Mouse (Mus musculus) heart, embryonic 16.5 days (tissue): Measurements from ENCODE around the gene Trim60. TPM values are rescaled to one million over a fixed set of nuclear protein-coding genes. Genes with fewer than 3 reads are reported as not detected.

ENCODE experiments used
- ATAC-seq: fragments of 200-750 bp; cut with Nextera tagmentation; replicated peaks from 2 replicates; pipeline ENCODE4 v1.8.0; 2017; ENCODE audit warnings: moderate number of reproducible peaks; ENCODE audit not compliant: insufficient read depth, low FRiP score; ENCODE audit errors: extremely low read depth
- H3K27ac ChIP-seq: fragments of 300-500 bp; sonication (generic); 2 replicates; pipeline ENCODE4 v1.5.1; 2014; ENCODE audit warnings: mild to moderate bottlenecking, low read length, control low read depth, moderate library complexity
- H3K27me3 ChIP-seq: fragments of 300-500 bp; sonication (generic); 2 replicates; pipeline ENCODE4 v1.6.1; 2014; ENCODE audit warnings: low read length, mixed read lengths; ENCODE audit not compliant: control insufficient read depth, insufficient read depth
- H3K36me3 ChIP-seq: fragments of 300-500 bp; sonication (generic); 2 replicates; pipeline ENCODE4 v1.6.1; 2014; ENCODE audit not compliant: control insufficient read depth, insufficient read depth
- H3K4me1 ChIP-seq: fragments of 300-500 bp; sonication (generic); 2 replicates; pipeline ENCODE4 v1.6.1; 2014; ENCODE audit warnings: low read length, mixed read lengths; ENCODE audit not compliant: control insufficient read depth, insufficient read depth
- H3K4me2 ChIP-seq: fragments of 300-500 bp; sonication (generic); 2 replicates; pipeline ENCODE4 v1.6.1; 2014; ENCODE audit warnings: low read depth, mild to moderate bottlenecking, control low read depth, low read length
- H3K4me3 ChIP-seq: fragments of 300-500 bp; sonication (generic); 2 replicates; pipeline ENCODE4 v1.5.1; 2014; ENCODE audit warnings: mild to moderate bottlenecking, control low read depth, low read length
- H3K9ac ChIP-seq: fragments of 300-500 bp; sonication (generic); 2 replicates; pipeline ENCODE4 v1.6.1; 2014; ENCODE audit warnings: low read length, control low read depth
- H3K9me3 ChIP-seq: fragments of 300-500 bp; sonication (generic); replicated peaks from 2 replicates; pipeline ENCODE4 v1.6.1; 2016; ENCODE audit warnings: low read length; ENCODE audit not compliant: control insufficient read depth
- WGBS: fragments of 180-500 bp; shearing (Covaris S2); extraction: QIAGEN DNeasy Blood & Tissue Kit; methylation state at CpG from one replicate; pipeline ENCODE4 v1.1.7; 2014; 5-methylcytosine and 5-hydroxymethylcytosine counted together
- polyA plus RNA-seq: library from polyadenylated mRNA; unstranded; fragments of >200 nt; fragmentation: Nextera tagmentation; extraction: Ambion mirVana; gene quantifications from 2 replicates; pipeline ENCODE4 v1.2.1, GENCODE M21; 2015

The Trim60 gene
- not detected in 2 replicates for polyA plus RNA-seq

- WGBS = 80% methylated on average over 8 of the region's 8 CpGs
- H3K4me2 ChIP-seq = no peak within 1 kb of the TSS
- ATAC-seq = no peak
Observed at GRCm38 (mm10) chr8:65018423-65018822, at the start of gene Trim60, which contains the start of gene Trim61. TSS of gene Trim60 (minus strand) at chr8:65018584. TSS of gene Trim61 (minus strand) at chr8:65018523.

GRCm38 (mm10) chr8:65067694-65068472 lies 49.5 kb upstream of the Trim60 start:
- H3K4me1 ChIP-seq = no peaks in the 10 kb centered on the region
- ATAC-seq = no peak
- no peak overlapping the region for H3K4me2 ChIP-seq
- no peak overlapping the region for H3K27ac ChIP-seq
- H3K9ac ChIP-seq = no peak overlapping the region
- H3K9me3 ChIP-seq = no peaks in the 10 kb centered on the region
- no peaks in the 10 kb centered on the region for H3K36me3 ChIP-seq
- no peak overlapping the region for H3K4me3 ChIP-seq
- WGBS = 47% methylated on average over 10 of the region's 10 CpGs
- H3K27me3 ChIP-seq = no peaks in the 10 kb centered on the region

More at GRCm38 (mm10) chr8:65018423-65018822, at the start of gene Trim60, which contains the start of gene Trim61:
- H3K27me3 ChIP-seq = no peaks in the 10 kb centered on the region
- H3K9ac ChIP-seq = no peak within 1 kb of the TSS
- no peaks in the 10 kb centered on the region for H3K36me3 ChIP-seq
- H3K27ac ChIP-seq = no peak within 1 kb of the TSS
- H3K4me1 ChIP-seq = no peaks in the 10 kb centered on the region
- H3K9me3 ChIP-seq = no peaks in the 10 kb centered on the region; the same call in 1 of the 2 replicates
- no peak within 1 kb of the TSS for H3K4me3 ChIP-seq

DNA sequence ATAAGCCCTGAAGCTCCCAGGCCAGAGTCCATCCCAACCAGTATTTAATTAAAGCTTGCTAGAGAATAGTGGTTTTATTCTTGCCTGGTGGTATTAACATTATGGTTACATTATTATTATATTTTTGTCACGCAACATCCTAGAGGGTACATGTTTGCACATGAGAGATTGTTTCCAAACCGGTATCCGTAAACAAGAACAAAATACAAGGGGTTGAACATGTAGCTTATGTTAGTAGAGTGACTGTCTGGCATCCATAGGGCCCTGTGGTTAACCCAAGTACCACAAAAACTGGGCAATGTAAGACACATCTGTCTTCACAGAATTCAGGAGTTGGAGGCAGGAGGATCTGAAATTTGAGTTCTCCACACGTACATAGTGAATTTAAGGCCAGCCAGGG lies 48.6 kb upstream of the Trim60 start:
- 90% methylated on average over 4 of the region's 4 CpGs for WGBS
- Histone ChIP-seq H3K9ac (no peak overlapping the region), H3K27me3 (no peaks in the 10 kb centered on the region), H3K9me3 (no peaks in the 10 kb centered on the region), H3K4me1 (no peaks in the 10 kb centered on the region), H3K4me3 (no peak overlapping the region), H3K36me3 (no peaks in the 10 kb centered on the region), H3K27ac (no peak overlapping the region), H3K4me2 (no peak overlapping the region)
- no peak for ATAC-seq

DNA sequence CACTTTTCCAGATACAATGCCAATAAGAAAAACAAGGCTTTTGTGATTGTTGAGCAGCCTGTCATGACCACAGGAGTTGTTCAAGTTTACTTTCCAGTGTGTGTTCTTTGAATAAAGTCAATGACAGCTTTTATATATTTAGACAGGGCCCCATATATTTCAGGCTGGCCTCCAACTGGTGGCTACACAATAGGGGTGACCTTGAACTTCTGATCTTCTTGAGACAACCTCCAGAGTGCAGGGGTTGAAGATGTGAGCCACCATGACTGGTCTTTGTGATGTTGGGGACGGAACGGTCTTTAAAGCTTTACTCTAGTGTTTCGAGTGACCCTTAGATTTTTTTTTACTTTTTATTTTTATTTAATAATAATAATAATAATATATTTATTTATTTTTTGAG lies 47.2 kb upstream of the Trim60 start:
- no peak for ATAC-seq
- H3K27ac ChIP-seq = no peak overlapping the region
- H3K27me3 ChIP-seq = no peaks in the 10 kb centered on the region
- 96% methylated on average over 3 of the region's 3 CpGs for WGBS
- no peak overlapping the region for H3K9ac ChIP-seq
- H3K36me3 ChIP-seq = no peaks in the 10 kb centered on the region
- no peak overlapping the region for H3K4me3 ChIP-seq
- no peaks in the 10 kb centered on the region for H3K9me3 ChIP-seq
- no peaks in the 10 kb centered on the region for H3K4me1 ChIP-seq
- no peak overlapping the region for H3K4me2 ChIP-seq

GRCm38 (mm10) chr8:65064071-65064470 lies 45.7 kb upstream of the Trim60 start:
- Histone ChIP-seq H3K9ac (no peak overlapping the region), H3K4me2 (no peak overlapping the region), H3K27me3 (no peaks in the 10 kb centered on the region), H3K4me1 (no peaks in the 10 kb centered on the region), H3K9me3 (no peaks in the 10 kb centered on the region), H3K36me3 (no peaks in the 10 kb centered on the region), H3K27ac (no peak overlapping the region), H3K4me3 (no peak overlapping the region)
- no peak for ATAC-seq
- WGBS = 55% methylated on average over 2 of the region's 2 CpGs

- no peaks in the 10 kb centered on the region for H3K27me3 ChIP-seq
- H3K36me3 ChIP-seq = no peaks in the 10 kb centered on the region
- H3K4me1 ChIP-seq = no peaks in the 10 kb centered on the region
- H3K9me3 ChIP-seq = no peaks in the 10 kb centered on the region
- H3K4me2 ChIP-seq = no peak overlapping the region
- no peak overlapping the region for H3K4me3 ChIP-seq
- 78% methylated on average over 4 of the region's 4 CpGs for WGBS
- ATAC-seq = no peak
- no peak overlapping the region for H3K27ac ChIP-seq
- H3K9ac ChIP-seq = no peak overlapping the region
Observed at GRCm38 (mm10) chr8:65062195-65062594, 43.8 kb upstream of the Trim60 start.

GRCm38 (mm10) chr8:65056722-65057121 lies 38.3 kb upstream of the Trim60 start:
- 83% methylated on average over 4 of the region's 4 CpGs for WGBS
- Histone ChIP-seq H3K9me3 (no peaks in the 10 kb centered on the region), H3K4me1 (no peaks in the 10 kb centered on the region), H3K36me3 (no peaks in the 10 kb centered on the region), H3K27ac (no peak overlapping the region), H3K4me2 (no peak overlapping the region), H3K27me3 (no peaks in the 10 kb centered on the region), H3K9ac (no peak overlapping the region), H3K4me3 (no peak overlapping the region)
- no peak for ATAC-seq

DNA sequence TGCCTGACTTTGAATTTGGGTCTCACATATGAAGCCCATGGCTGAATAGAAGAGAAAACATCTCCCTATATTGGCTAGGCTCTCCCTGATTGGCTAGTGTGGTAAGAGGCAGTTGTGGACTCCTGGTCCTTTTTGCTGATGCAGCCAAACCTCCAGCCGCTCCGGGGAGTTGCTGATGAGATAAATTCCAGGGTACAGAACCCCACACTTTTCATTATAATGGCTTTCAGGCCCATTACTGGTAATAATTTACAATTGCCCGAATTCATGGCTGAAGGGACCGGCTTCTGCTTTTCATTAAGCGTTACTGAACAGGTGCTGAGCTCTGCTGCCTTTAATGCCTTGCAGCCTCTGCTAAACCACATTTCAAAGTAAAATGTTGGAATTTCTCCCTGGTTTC lies 35.6 kb upstream of the Trim60 start:
- Histone ChIP-seq H3K27me3 (no peaks in the 10 kb centered on the region), H3K4me3 (no peak overlapping the region), H3K4me1 (no peaks in the 10 kb centered on the region), H3K27ac (no peak overlapping the region), H3K4me2 (no peak overlapping the region), H3K9me3 (no peaks in the 10 kb centered on the region), H3K36me3 (no peaks in the 10 kb centered on the region), H3K9ac (no peak overlapping the region)
- WGBS = 71% methylated on average over 5 of the region's 5 CpGs
- ATAC-seq = no peak

DNA sequence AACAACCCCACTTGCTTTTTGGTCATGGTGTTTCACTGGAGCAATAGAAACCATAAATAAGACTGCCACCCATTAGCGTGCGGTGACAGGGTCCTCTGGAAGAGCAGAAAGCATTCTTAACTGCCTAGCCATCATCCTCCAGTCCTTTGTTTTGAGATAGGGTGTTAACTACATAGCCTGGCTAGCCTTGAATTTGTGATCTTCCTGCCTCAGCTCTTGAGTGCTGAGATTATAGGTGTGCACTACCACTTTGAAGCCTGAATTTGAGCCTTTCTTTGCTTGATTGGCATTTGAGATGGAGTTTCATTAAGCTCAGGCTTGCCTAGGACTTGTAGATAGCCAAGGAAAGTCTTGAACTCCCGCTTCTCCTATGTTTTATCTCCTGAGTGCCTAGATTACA lies 35.2 kb upstream of the Trim60 start:
- 85% methylated on average over 3 of the region's 3 CpGs for WGBS
- Histone ChIP-seq H3K9ac (no peak overlapping the region), H3K4me1 (no peaks in the 10 kb centered on the region), H3K27ac (no peak overlapping the region), H3K27me3 (no peaks in the 10 kb centered on the region), H3K4me3 (no peak overlapping the region), H3K4me2 (no peak overlapping the region), H3K36me3 (no peaks in the 10 kb centered on the region), H3K9me3 (no peaks in the 10 kb centered on the region)
- ATAC-seq = no peak
